Mouse (Mus musculus) heart, embryonic 13.5 days (tissue): ENCODE measurements around the gene Ifna2. TPM values are rescaled to one million over a fixed set of nuclear protein-coding genes. Genes with fewer than 3 reads are reported as not detected.

Source experiments
- ATAC-seq: fragments of 200-750 bp; cut with Nextera tagmentation; 2 replicates; pipeline ENCODE4 v1.8.0; 2017; ENCODE audit warnings: moderate TSS enrichment; ENCODE audit not compliant: insufficient number of reproducible peaks, low FRiP score, low TSS enrichment; ENCODE audit errors: extremely low read depth
- H3K27ac ChIP-seq: fragments of 300-500 bp; sonication (generic); replicated peaks from 2 replicates; pipeline ENCODE4 v1.5.1; 2015; ENCODE audit warnings: moderate library complexity, mild to moderate bottlenecking, inconsistent platforms
- H3K27me3 ChIP-seq: fragments of 300-500 bp; sonication (generic); replicated peaks from 2 replicates; pipeline ENCODE4 v1.6.1; 2015; ENCODE audit warnings: mild to moderate bottlenecking, inconsistent platforms
- H3K36me3 ChIP-seq: fragments of 300-500 bp; sonication (generic); 2 replicates; pipeline ENCODE4 v1.6.1; 2015; ENCODE audit warnings: mild to moderate bottlenecking, inconsistent platforms
- H3K4me1 ChIP-seq: fragments of 300-500 bp; sonication (generic); 2 replicates; pipeline ENCODE4 v1.6.1; 2015; ENCODE audit warnings: inconsistent platforms
- H3K4me2 ChIP-seq: fragments of 300-500 bp; sonication (generic); 2 replicates; pipeline ENCODE4 v1.6.1; 2015; ENCODE audit warnings: inconsistent platforms, mild to moderate bottlenecking, moderate library complexity
- H3K4me3 ChIP-seq: fragments of 300-500 bp; sonication (generic); 2 replicates; pipeline ENCODE4 v1.5.1; 2015; ENCODE audit warnings: moderate library complexity, mild to moderate bottlenecking, inconsistent platforms
- H3K9ac ChIP-seq: fragments of 300-500 bp; sonication (generic); 2 replicates; pipeline ENCODE4 v1.6.1; 2015; ENCODE audit warnings: inconsistent platforms, mild to moderate bottlenecking, moderate library complexity
- H3K9me3 ChIP-seq: fragments of 300-500 bp; sonication (generic); 2 replicates; pipeline ENCODE4 v1.6.1; 2016; ENCODE audit warnings: inconsistent platforms
- WGBS: fragments of 180-500 bp; shearing (Covaris S2); methylation state at CpG from one replicate; pipeline ENCODE4 v1.1.7; 2015; ENCODE audit warnings: mixed read lengths; 5-methylcytosine and 5-hydroxymethylcytosine counted together
- polyA plus RNA-seq: library from polyadenylated mRNA; unstranded; fragments of >200 nt; fragmentation: Nextera tagmentation; extraction: Ambion mirVana; gene quantifications from 2 replicates; pipeline ENCODE4 v1.2.1, GENCODE M21; 2015

Gene Ifna2
- polyA plus RNA-seq, 1 experiment from 2014 or later = not detected

GRCm38 (mm10) chr4:88698781-88699180 is 15.1 kb upstream of the Ifna2 start:
- no peak overlapping the region for H3K27ac ChIP-seq
- no peaks in the 10 kb centered on the region for H3K4me1 ChIP-seq
- H3K9me3 ChIP-seq = no peaks in the 10 kb centered on the region
- H3K9ac ChIP-seq = no peak overlapping the region
- no peak overlapping the region for H3K4me2 ChIP-seq
- H3K4me3 ChIP-seq = no peak overlapping the region
- no peak for ATAC-seq
- 72% methylated on average over 5 of the region's 5 CpGs for WGBS
- H3K36me3 ChIP-seq = no peaks in the 10 kb centered on the region
- H3K27me3 ChIP-seq = peaks cover 10% of the 10 kb centered on the region; the same call in 1 of the 2 replicates

- no peaks in the 10 kb centered on the region for H3K36me3 ChIP-seq
- H3K4me3 ChIP-seq = no peak overlapping the region
- ATAC-seq = no peak
- H3K9ac ChIP-seq = no peak overlapping the region
- H3K4me2 ChIP-seq = no peak overlapping the region
- 75% methylated on average over 4 of the region's 4 CpGs for WGBS
- no peaks in the 10 kb centered on the region for H3K9me3 ChIP-seq
- peaks cover 10% of the 10 kb centered on the region; the same call in 1 of the 2 replicates for H3K27me3 ChIP-seq
- no peaks in the 10 kb centered on the region for H3K4me1 ChIP-seq
- no peak overlapping the region for H3K27ac ChIP-seq
Measured at GRCm38 (mm10) chr4:88697753-88698152, 14.0 kb upstream of the Ifna2 start.

- H3K4me2 ChIP-seq = no peak overlapping the region
- no peak for ATAC-seq
- H3K9ac ChIP-seq = no peak overlapping the region
- H3K36me3 ChIP-seq = no peaks in the 10 kb centered on the region
- H3K27me3 ChIP-seq = peaks cover 12% of the 10 kb centered on the region; the same call in 1 of the 2 replicates
- no peak overlapping the region for H3K4me3 ChIP-seq
- H3K4me1 ChIP-seq = no peaks in the 10 kb centered on the region
- H3K27ac ChIP-seq = no peak overlapping the region
- WGBS = 59% methylated on average over 6 of the region's 6 CpGs
- no peaks in the 10 kb centered on the region for H3K9me3 ChIP-seq
Measured at GRCm38 (mm10) chr4:88697108-88697507, 13.4 kb upstream of the Ifna2 start.

GRCm38 (mm10) chr4:88696237-88696884 is 12.6 kb upstream of the Ifna2 start:
- ATAC-seq = no peak
- no peak overlapping the region for H3K9ac ChIP-seq
- WGBS = 20% methylated on average over 3 of the region's 3 CpGs

GRCm38 (mm10) chr4:88693392-88693791 is 9.7 kb upstream of the Ifna2 start:
- Histone ChIP-seq H3K9me3 (no peaks in the 10 kb centered on the region), H3K9ac (no peak overlapping the region), H3K4me3 (no peak overlapping the region), H3K4me2 (no peak overlapping the region), H3K4me1 (no peaks in the 10 kb centered on the region), H3K27ac (no peak overlapping the region), H3K36me3 (no peaks in the 10 kb centered on the region), H3K27me3 (peaks cover 14% of the 10 kb centered on the region; the same call in 1 of the 2 replicates)
- WGBS = 78% methylated on average over 2 of the region's 2 CpGs
- ATAC-seq = no peak

More at GRCm38 (mm10) chr4:88696237-88696884, 12.6 kb upstream of the Ifna2 start:
- Histone ChIP-seq H3K27ac (no peak overlapping the region), H3K4me3 (no peak overlapping the region), H3K4me2 (no peak overlapping the region), H3K9me3 (no peaks in the 10 kb centered on the region), H3K4me1 (no peaks in the 10 kb centered on the region), H3K36me3 (no peaks in the 10 kb centered on the region), H3K27me3 (peaks cover 14% of the 10 kb centered on the region; the same call in 1 of the 2 replicates)

DNA sequence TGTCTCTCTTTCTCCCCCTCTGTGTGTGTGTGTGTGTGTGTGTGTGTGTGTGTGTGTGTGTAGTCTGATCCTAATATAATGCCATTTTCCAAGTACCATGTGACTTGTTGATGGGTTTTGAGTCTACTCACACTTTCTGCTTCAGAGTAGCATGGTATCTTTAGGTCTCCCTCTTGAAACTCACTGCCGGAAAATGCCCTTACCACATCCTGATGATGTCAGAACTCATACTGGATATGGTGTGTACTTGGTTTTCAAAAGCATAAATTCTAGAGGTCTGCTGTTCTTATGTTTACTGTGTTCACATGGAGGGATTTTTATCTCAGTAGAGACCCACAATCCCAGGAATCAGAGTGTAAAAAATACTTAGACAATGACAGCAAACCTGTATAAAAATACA is 8.8 kb upstream of the Ifna2 start:
- Histone ChIP-seq H3K36me3 (no peaks in the 10 kb centered on the region), H3K4me1 (no peaks in the 10 kb centered on the region)
- 46% methylated on average over 1 of the region's 1 CpGs for WGBS

GRCm38 (mm10) chr4:88691259-88691658 is 7.5 kb upstream of the Ifna2 start, which contains the start of gene Ifnab:
Gene Ifnab, minus strand, starts transcription at chr4:88691359.
- WGBS = 60% methylated on average over 2 of the region's 2 CpGs
- Histone ChIP-seq H3K9me3 (no peaks in the 10 kb centered on the region), H3K4me3 (no peak within 1 kb of the TSS), H3K4me1 (no peaks in the 10 kb centered on the region), H3K4me2 (no peak within 1 kb of the TSS), H3K36me3 (no peaks in the 10 kb centered on the region), H3K9ac (no peak within 1 kb of the TSS), H3K27me3 (peaks cover 14% of the 10 kb centered on the region; the same call in 1 of the 2 replicates), H3K27ac (no peak within 1 kb of the TSS)
- no peak for ATAC-seq

More for the DNA sequence above, 8.8 kb upstream of the Ifna2 start:
- no peak overlapping the region for H3K9ac ChIP-seq
- no peaks in the 10 kb centered on the region for H3K9me3 ChIP-seq
- no peak overlapping the region for H3K4me2 ChIP-seq
- no peak for ATAC-seq
- peaks cover 14% of the 10 kb centered on the region; the same call in 1 of the 2 replicates for H3K27me3 ChIP-seq
- H3K4me3 ChIP-seq = no peak overlapping the region
- no peak overlapping the region for H3K27ac ChIP-seq

- Histone ChIP-seq H3K4me3 (no peak overlapping the region), H3K9me3 (no peaks in the 10 kb centered on the region), H3K36me3 (no peaks in the 10 kb centered on the region), H3K9ac (no peak overlapping the region), H3K4me1 (no peaks in the 10 kb centered on the region), H3K27me3 (no peaks in the 10 kb centered on the region), H3K27ac (no peak overlapping the region), H3K4me2 (no peak overlapping the region)
- ATAC-seq = no peak
- WGBS = 44% methylated on average over 3 of the region's 3 CpGs
Measured at GRCm38 (mm10) chr4:88681353-88681752, 2.4 kb downstream of the Ifna2 start.

DNA sequence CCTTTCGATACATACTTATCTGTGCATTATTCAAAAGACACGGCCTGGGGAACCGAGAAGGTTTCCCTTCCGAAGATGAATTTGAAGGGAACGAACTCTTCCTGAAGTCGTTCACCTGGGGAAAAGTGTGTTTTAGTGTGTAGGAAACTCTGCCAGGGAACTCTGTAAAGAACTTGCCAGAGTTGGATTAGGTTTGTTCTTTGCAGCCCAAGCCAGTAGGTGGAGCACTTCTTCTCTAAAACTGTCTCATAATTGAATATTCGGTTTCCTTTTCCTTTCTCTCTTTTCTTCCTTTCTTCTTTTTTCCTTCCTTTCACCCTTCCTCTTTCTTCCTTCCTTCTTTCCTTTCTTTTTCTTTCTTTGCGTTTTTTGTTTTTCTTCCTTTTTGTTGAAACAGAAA is 3.4 kb downstream of the Ifna2 start:
- Histone ChIP-seq H3K4me2 (no peak overlapping the region), H3K27ac (no peak overlapping the region), H3K27me3 (no peaks in the 10 kb centered on the region), H3K4me3 (no peak overlapping the region), H3K36me3 (no peaks in the 10 kb centered on the region), H3K9ac (no peak overlapping the region), H3K4me1 (no peaks in the 10 kb centered on the region), H3K9me3 (no peaks in the 10 kb centered on the region)
- ATAC-seq = no peak
- WGBS = 35% methylated on average over 8 of the region's 8 CpGs

- no peak for ATAC-seq
- Histone ChIP-seq H3K9me3 (no peaks in the 10 kb centered on the region), H3K27me3 (no peaks in the 10 kb centered on the region), H3K36me3 (no peaks in the 10 kb centered on the region), H3K4me1 (no peaks in the 10 kb centered on the region), H3K9ac (no peak within 1 kb of the TSS), H3K4me3 (no peak within 1 kb of the TSS), H3K27ac (no peak within 1 kb of the TSS), H3K4me2 (no peak within 1 kb of the TSS)
- 64% methylated on average over 1 of the region's 1 CpGs for whole genome bisulfite sequencing
Measured at GRCm38 (mm10) chr4:88676824-88677223, 6.9 kb downstream of the Ifna2 start, which contains the start of gene Ifna16. Gene Ifna16, minus strand, starts transcription at chr4:88676924.

DNA sequence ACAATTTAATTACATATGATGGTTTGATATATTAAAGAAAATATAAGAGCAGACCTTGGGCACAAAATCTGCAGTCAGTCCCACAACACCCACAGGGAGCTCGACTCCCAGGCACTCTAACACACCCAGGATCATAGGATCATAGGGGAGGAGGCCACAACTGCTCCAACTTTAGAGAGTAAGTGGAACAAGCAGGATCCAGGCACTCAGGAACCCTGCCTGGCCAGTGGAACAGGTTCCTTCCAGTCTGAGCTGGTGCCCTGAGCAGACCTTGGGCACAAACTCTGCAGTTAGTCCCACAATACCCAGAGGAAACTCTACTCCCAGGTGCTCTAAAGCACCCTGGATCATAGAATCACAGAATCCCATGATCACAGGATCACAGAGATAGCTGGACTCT is 28.3 kb downstream of the Ifna2 start:
- Histone ChIP-seq H3K4me2 (no peak overlapping the region), H3K27ac (no peak overlapping the region), H3K9ac (no peak overlapping the region), H3K4me1 (no peaks in the 10 kb centered on the region), H3K27me3 (no peaks in the 10 kb centered on the region), H3K4me3 (no peak overlapping the region), H3K36me3 (no peaks in the 10 kb centered on the region), H3K9me3 (0 out of 2 replicates have a peak, but pooled peaks cover 5% of the 10 kb centered on the region)
- WGBS = 35% methylated on average over 1 of the region's 1 CpGs
- no peak for ATAC-seq

- no peak overlapping the region for H3K27ac ChIP-seq
- H3K9me3 ChIP-seq = 0 out of 2 replicates have a peak, but pooled peaks cover 5% of the 10 kb centered on the region
- no peak overlapping the region for H3K4me2 ChIP-seq
- H3K4me1 ChIP-seq = no peaks in the 10 kb centered on the region
- WGBS = 67% methylated on average over 3 of the region's 3 CpGs
- no peak overlapping the region for H3K9ac ChIP-seq
- no peak overlapping the region for H3K4me3 ChIP-seq
- H3K36me3 ChIP-seq = no peaks in the 10 kb centered on the region
- ATAC-seq = no peak
- no peaks in the 10 kb centered on the region for H3K27me3 ChIP-seq
Measured at GRCm38 (mm10) chr4:88653644-88654043, 30.1 kb downstream of the Ifna2 start.
